Mouse (Mus musculus): ENCODE data around the gene Cpne7. TPM values are rescaled to one million over a fixed set of nuclear protein-coding genes. Genes with fewer than 3 reads are reported as not detected.

Cpne7 gene
- total RNA-seq, 2 experiments from 2014 or later = 232 to 244 TPM

GRCm38 (mm10) chr8:123113908-123114469 is 3.2 kb upstream of the Cpne7 start:
- DNase-seq (ENCODE audit: low spot score in 2 of 2) = no peak

- no peak for DNase-seq (ENCODE audit: low spot score in 2 of 2)
Observed at GRCm38 (mm10) chr8:123114644-123115043, 2.5 kb upstream of the Cpne7 start.

GRCm38 (mm10) chr8:123117744-123118143 is 570 bp downstream of the Cpne7 start:
- DNase-seq (ENCODE audit: low spot score in 2 of 2) = no peak

GRCm38 (mm10) chr8:123122059-123122458 is 4.9 kb downstream of the Cpne7 start:
- DNase-seq (ENCODE audit: low spot score in 2 of 2) = no peak

GRCm38 (mm10) chr8:123122670-123123069 is 5.5 kb downstream of the Cpne7 start:
- no peak for DNase-seq (ENCODE audit: low spot score in 2 of 2)

GRCm38 (mm10) chr8:123126193-123126816 is 9.1 kb downstream of the Cpne7 start:
- DNase-seq (ENCODE audit: low spot score in 2 of 2) = no peak

- no peak for DNase-seq (ENCODE audit: low spot score in 2 of 2)
Observed at GRCm38 (mm10) chr8:123131041-123131440, 13.9 kb downstream of the Cpne7 start.

- no peak for DNase-seq (ENCODE audit: low spot score in 2 of 2)
Observed at GRCm38 (mm10) chr8:123132953-123133352, 15.8 kb downstream of the Cpne7 start.

- DNase-seq (ENCODE audit: low spot score in 2 of 2) = no peak
Observed at GRCm38 (mm10) chr8:123134149-123134713, 17.1 kb downstream of the Cpne7 start.

GRCm38 (mm10) chr8:123135406-123135805 is 18.2 kb downstream of the Cpne7 start:
- DNase-seq (ENCODE audit: low spot score in 2 of 2) = peak; percentile 46 to 60

GRCm38 (mm10) chr8:123135806-123136205 is 18.6 kb downstream of the Cpne7 start:
- DNase-seq (ENCODE audit: low spot score in 2 of 2) = no peak

GRCm38 (mm10) chr8:123136287-123136686 is 19.1 kb downstream of the Cpne7 start:
- no peak for DNase-seq (ENCODE audit: low spot score in 2 of 2)

- DNase-seq (ENCODE audit: low spot score in 2 of 2) = peak; percentile 54 to 62
Observed at GRCm38 (mm10) chr8:123137645-123138077, 20.5 kb downstream of the Cpne7 start.

GRCm38 (mm10) chr8:123138741-123139140 is 21.6 kb downstream of the Cpne7 start:
- DNase-seq (ENCODE audit: low spot score in 2 of 2) = no peak

- DNase-seq (ENCODE audit: low spot score in 2 of 2) = peak; percentile 77 to 82
Observed at GRCm38 (mm10) chr8:123141741-123142462, 24.7 kb downstream of the Cpne7 start.

- peak in 1 of 2 experiments; percentile 47 for DNase-seq (ENCODE audit: low spot score in 2 of 2)
Observed at GRCm38 (mm10) chr8:123145279-123145678, 28.1 kb downstream of the Cpne7 start.

- peak in 1 of 2 experiments; percentile 30 for DNase-seq (ENCODE audit: low spot score in 2 of 2)
Observed at GRCm38 (mm10) chr8:123146390-123146789, 29.2 kb downstream of the Cpne7 start.

GRCm38 (mm10) chr8:123150737-123151171 is 33.6 kb downstream of the Cpne7 start:
- no peak for DNase-seq (ENCODE audit: low spot score in 2 of 2)

- peak in 1 of 2 experiments; percentile 15 for DNase-seq (ENCODE audit: low spot score in 2 of 2)
Observed at GRCm38 (mm10) chr8:123155177-123155576, 38.0 kb downstream of the Cpne7 start.

GRCm38 (mm10) chr8:123156070-123156773 is 39.0 kb downstream of the Cpne7 start:
- no peak for DNase-seq (ENCODE audit: low spot score in 2 of 2)

- peak in 1 of 2 experiments; percentile 9 for DNase-seq (ENCODE audit: low spot score in 2 of 2)
Observed at GRCm38 (mm10) chr8:123157888-123158465, 40.8 kb downstream of the Cpne7 start, which contains the start of gene Sult5a1. Sult5a1 (minus strand) TSS chr8:123158315.
